Mouse (Mus musculus) gastrocnemius, postnatal 14 days (tissue): Measurements from ENCODE around the gene Gid4. TPM values are rescaled to one million over a fixed set of nuclear protein-coding genes. Genes with fewer than 3 reads are reported as not detected.

ENCODE experiments used
- DNase-seq: peaks from one replicate; pipeline ENCODE4 v3.0.0; 2021; ENCODE audit warnings: mixed read lengths
- intact Hi-C: fragments of 180-260 bp; cut with DNase I; formaldehyde crosslinking; loops from one replicate; pipeline ENCODE4 v1.15.1; 2025; ENCODE audit warnings: low total_unique reads
- total RNA-seq, 2 experiments: library from RNA; stranded (reverse); gene quantifications; 2 replicates each; pipeline ENCODE4 v1.2.3; 2021

Gene Gid4
- total RNA-seq, 2 experiments from 2014 or later: 21.3 to 22.5 TPM

- DNase-seq: no peak
- intact Hi-C loops: no loop called here
Observed at GRCm38 (mm10) chr11:60492726-60493125, 75.8 kb downstream of the Gid4 start.

- DNase-seq: no peak
Observed at GRCm38 (mm10) chr11:60495692-60496091, 78.7 kb downstream of the Gid4 start.

More at GRCm38 (mm10) chr11:60495692-60496091, 78.7 kb downstream of the Gid4 start:
- intact Hi-C loops: no loop called here

Other genes starting within 250 kb of the Gid4 start
- 10 to 100 TPM; 20.9 to 24.5 TPM for gene Srebf1, start 194.6 kb upstream of the Gid4 start, total RNA-seq
- 10 to 100 TPM; 42.1 to 50.2 TPM for gene Tom1l2, start 64.2 kb upstream of the Gid4 start, total RNA-seq
- under 1 TPM; 0.86 TPM for gene Drc3, start 63.8 kb upstream of the Gid4 start, total RNA-seq
- gene Atpaf2, start 1.3 kb downstream of the Gid4 start, total RNA-seq: 10 to 100 TPM; 25.3 to 30.4 TPM
- gene Drg2, start 37.4 kb downstream of the Gid4 start, total RNA-seq: 10 to 100 TPM; 23.7 to 28.5 TPM
- gene Myo15, start 52.2 kb downstream of the Gid4 start, total RNA-seq: under 1 TPM in 1 of 2 experiments, not detected in 1; 0.04 TPM
- 10 to 100 TPM; 72.1 TPM for gene Alkbh5, start 119.2 kb downstream of the Gid4 start, total RNA-seq